Mouse (Mus musculus) ovary, postnatal 36 days (tissue): ENCODE data around the gene Tenm2.

Experiments used
- DNase-seq: peaks from one replicate; pipeline ENCODE4 v3.0.0; 2022; ENCODE audit warnings: low spot score, mixed read lengths

Gene Tenm2

GRCm38 (mm10) chr11:36052598-36052997 is 1183.2 kb downstream of the Tenm2 start:
- no peak for DNase-seq

GRCm38 (mm10) chr11:36052091-36052490 is 1183.7 kb downstream of the Tenm2 start:
- DNase-seq: no peak

- DNase-seq: no peak
Measured at GRCm38 (mm10) chr11:36049547-36049946, 1186.2 kb downstream of the Tenm2 start.

GRCm38 (mm10) chr11:36045681-36046276 is 1190.0 kb downstream of the Tenm2 start:
- peak; percentile 62 for DNase-seq

- no peak for DNase-seq
Measured at GRCm38 (mm10) chr11:36041411-36041810, 1194.4 kb downstream of the Tenm2 start.

GRCm38 (mm10) chr11:36040508-36041233 is 1195.1 kb downstream of the Tenm2 start:
- DNase-seq: no peak

- no peak for DNase-seq
Measured at GRCm38 (mm10) chr11:36039825-36040224, 1195.9 kb downstream of the Tenm2 start.

- DNase-seq: no peak
Measured at GRCm38 (mm10) chr11:36038386-36038785, 1197.4 kb downstream of the Tenm2 start.

- no peak for DNase-seq
Measured at GRCm38 (mm10) chr11:36037311-36037710, 1198.5 kb downstream of the Tenm2 start.

GRCm38 (mm10) chr11:36036061-36036695 is 1199.6 kb downstream of the Tenm2 start:
- peak; percentile 67 for DNase-seq

GRCm38 (mm10) chr11:36031751-36032150 is 1204.0 kb downstream of the Tenm2 start:
- no peak for DNase-seq

GRCm38 (mm10) chr11:36020009-36020408 is 1215.8 kb downstream of the Tenm2 start:
- no peak for DNase-seq

GRCm38 (mm10) chr11:36013179-36013578 is 1222.6 kb downstream of the Tenm2 start:
- DNase-seq: no peak

GRCm38 (mm10) chr11:36009281-36010208 is 1226.2 kb downstream of the Tenm2 start:
- DNase-seq: no peak

GRCm38 (mm10) chr11:36002900-36003299 is 1232.9 kb downstream of the Tenm2 start:
- DNase-seq: no peak

GRCm38 (mm10) chr11:36001282-36001970 is 1234.3 kb downstream of the Tenm2 start:
- DNase-seq: peak; percentile 81

GRCm38 (mm10) chr11:36000585-36001281 is 1235.0 kb downstream of the Tenm2 start:
- DNase-seq: no peak

GRCm38 (mm10) chr11:36000038-36000437 is 1235.7 kb downstream of the Tenm2 start:
- no peak for DNase-seq

GRCm38 (mm10) chr11:35998048-35998447 is 1237.7 kb downstream of the Tenm2 start:
- DNase-seq: no peak

GRCm38 (mm10) chr11:35995310-35995709 is 1240.5 kb downstream of the Tenm2 start:
- no peak for DNase-seq

GRCm38 (mm10) chr11:35991846-35992245 is 1243.9 kb downstream of the Tenm2 start:
- no peak for DNase-seq
